Mouse (Mus musculus) induced T-regulatory cell, adult 2 months (primary cell): ENCODE measurements around the gene Efcab6.

Experiments
- DNase-seq: peaks from one replicate; pipeline ENCODE4 v3.0.0-alpha.2; 2012; ENCODE audit warnings: low read depth

Gene Efcab6

DNA sequence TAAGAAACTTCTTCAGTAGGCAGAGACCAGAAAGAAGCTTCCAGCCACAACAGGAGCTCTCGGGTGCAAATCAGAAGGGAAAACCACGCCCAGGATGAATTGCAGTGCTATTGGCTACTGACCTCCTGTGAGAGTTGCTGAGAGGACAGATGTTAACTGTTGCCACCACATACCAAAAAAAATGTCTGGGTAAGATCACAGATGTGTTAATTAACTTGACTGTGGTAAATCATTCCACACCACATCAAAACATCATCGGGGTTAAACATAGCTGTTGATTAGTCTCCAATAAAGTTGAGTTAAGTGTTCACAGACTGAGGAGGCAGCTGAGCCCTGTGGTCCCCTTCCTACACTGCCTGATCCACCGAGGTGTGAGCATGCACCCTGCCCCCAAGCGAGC, 88.1 kb downstream of the Efcab6 start:
- DNase-seq = no peak

DNA sequence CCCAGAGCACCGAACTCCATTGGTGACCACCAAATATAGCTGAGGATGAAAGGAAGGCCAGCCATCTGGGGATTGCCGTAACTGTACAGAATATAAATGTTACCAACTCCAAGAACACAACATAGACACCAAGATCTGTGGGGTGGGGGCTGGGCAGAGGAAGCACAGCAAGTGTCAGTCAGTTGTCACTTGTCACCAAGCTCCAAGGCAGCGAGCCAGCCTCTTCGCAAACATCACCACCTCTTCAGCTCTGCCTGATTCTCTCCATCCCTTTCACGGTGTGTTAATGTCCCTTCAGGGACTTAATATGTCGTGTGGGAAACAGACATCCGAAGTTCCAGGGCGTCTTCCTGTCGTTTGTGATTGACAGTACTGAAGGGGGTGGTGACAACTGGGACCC, 93.0 kb downstream of the Efcab6 start:
- DNase-seq = no peak

DNA sequence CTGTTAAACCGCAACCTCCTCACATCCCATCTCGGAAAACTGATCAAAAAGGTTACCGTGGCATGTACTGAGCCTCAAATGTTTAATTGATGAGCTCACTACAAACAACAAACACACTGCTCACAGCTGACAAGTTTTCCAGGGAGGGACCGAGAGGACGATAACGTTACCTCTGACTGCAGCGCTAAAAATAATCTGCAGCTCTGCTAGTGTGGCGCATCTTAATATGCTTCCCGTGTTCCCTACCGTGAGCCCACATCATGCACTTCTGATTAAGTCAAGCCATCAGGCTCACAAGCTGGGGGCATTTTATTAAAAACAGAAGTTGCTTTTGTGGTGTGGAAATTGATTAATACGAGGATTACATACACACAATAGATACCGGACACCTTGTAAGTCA, 97.4 kb downstream of the Efcab6 start:
- DNase-seq = no peak

DNA sequence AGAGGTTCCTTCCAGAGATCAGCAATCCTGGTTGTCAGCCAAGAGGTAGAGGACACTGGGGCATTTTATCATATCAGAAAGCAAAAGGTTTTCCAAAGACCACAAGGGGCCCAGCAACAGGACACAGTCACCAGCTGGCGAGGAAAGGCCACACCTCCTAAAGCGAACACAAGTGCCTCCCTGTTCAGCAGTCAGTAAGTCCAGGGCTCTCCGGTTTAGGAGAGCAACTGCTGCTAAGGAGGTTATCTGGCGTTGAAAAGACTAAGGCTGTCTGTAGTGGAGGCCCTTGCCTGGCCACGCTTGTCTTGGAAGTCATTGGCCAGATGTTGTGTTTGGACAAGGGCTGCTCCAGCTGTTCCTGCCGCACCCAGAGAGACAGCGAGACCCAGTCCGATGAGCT, 100.1 kb downstream of the Efcab6 start:
- DNase-seq = no peak

DNA sequence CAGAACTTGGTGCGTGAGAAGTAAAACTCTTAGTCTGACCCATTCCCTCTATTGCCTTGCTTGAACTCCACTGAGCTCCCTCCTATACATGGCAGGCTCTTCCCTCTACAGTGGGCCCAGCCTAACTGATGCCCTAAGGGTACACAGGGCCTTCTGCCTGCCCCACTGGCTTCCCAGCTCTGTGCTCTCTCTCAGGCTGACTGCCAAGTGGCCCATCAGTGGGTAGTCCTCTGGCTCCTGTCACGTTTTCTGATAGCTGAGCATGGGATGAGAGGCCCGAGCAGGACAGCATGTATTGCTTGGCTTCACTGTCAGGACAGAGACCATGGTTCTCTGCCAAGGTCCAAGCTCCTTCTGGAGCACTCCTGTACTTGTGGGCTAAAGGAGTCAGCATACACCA, 106.8 kb downstream of the Efcab6 start:
- no peak for DNase-seq

DNA sequence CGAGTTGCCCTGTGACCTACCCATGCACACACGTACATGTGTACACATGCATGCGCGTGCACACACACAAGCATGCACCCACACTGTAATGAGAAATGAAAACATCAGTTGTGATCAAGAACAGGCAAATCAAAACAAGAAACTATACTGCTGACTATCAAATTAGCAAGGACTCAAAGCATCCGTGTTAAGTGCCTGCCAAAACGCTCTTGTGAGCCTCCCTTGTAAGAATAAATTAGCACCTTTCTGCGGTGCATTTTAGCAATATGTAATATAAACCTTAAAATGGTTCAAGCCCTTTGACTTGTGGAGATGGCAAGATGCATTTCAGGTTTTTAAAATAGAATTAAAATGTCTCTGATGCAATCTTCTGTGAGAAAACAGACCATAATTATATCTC, 108.2 kb downstream of the Efcab6 start:
- no peak for DNase-seq

DNA sequence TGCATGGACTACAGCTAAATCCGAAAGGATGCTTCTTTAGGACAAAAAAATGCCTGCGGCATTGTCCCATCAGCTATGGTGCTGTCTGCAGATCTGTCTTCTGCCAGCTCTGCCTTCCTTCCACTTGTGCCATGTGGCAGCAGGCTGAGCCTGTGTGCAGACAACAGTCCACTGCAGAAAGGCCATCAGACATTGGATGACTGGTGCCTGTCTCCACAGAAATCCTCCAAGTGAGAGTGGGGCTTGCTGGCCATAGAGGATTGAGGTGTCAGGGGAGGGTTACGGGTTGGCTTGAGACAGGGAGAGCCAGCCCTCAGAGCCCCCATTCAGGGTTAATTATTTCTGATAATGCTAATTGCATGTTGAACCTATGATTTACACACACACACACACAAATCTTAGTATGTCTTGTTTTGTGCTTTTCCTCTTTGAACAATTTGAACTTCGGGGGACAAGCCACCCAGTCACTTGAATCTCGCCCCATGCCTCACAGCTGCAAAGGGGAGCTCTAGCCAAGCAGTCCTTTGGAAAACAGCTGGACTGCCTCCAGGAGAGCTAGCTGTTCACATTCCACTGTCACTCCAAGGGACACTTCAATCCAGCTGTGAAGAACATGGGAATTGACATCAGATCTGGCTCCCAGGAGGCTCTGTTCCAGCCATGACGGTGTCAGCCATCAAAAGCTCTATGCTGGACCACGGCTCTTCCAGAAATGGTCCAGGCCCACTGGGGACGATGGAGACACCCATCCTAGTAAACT, 109.1 kb downstream of the Efcab6 start:
- DNase-seq = no peak

DNA sequence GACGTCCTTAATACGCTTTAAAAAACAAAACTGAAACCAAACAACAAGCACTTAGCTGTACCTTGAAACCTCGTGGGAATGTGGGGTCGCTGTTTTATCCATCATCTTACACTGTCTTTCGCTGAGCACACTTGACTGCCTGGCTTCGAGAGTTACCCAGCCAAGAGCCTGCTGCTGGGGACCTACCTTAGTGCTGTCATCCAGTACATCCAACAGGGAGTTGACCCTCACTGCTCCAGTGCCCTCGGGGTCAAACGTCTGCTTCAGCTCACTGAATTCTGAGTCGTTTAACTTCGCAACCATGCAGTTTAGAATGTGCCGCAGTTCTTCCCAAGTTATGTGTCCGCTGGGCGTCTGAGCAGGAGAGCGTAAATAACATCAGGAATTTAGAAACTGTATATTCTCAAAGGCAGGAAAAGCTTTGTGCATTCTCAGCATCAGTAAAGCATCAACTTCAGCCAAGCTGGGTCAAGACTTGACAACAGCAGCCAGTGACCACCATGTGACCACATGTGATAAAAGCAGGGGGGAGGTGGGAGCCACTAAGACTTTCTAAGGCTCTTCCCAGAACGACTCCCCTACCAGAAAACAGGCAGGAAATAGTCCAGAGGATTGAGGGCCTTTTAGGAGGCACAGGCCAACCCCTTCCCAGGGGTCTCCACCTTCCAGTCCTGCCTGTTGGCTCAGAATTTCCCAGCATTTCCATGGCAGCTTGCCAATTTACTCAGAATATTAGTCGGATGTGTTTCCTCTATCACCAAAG, 115.3 kb downstream of the Efcab6 start:
- no peak for DNase-seq

DNA sequence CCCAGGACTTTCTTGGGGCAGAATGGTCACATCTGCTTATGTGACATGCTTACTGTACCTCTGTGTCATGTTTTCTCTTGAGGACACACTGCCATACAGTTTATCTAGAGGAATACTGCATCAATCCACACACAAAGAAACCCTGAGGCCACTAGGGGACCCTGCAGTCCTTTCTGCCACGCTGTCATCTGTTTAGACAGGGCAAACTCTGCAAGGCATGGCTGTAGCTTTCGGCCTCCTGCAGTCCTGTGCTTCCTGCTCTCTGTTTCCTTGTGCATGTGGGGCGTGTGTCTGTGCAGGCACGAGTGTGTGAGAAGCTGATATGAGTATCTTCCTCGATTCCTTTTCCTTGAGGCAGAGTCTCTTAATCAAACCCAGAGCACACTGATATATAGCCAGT, 125.5 kb downstream of the Efcab6 start:
- no peak for DNase-seq

DNA sequence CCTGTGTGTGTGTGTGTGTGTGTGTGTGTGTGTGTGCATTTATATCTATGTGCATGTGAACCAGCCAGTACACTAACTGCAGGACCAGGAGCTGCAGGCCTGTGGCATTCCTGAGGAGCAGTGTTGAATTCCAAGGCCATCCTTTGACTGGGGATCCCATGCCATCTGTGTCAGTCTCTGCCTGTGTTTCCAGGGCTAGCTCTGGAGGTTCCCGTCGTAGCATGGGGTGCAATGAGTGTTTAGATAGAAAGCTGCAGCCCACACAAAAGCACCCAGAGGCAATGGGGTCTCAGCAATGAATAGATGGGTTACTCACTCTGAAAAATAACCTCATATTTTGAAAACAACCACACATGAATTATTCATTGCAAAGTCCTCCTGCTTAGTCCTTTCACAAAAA, 126.7 kb downstream of the Efcab6 start:
- DNase-seq = no peak

DNA sequence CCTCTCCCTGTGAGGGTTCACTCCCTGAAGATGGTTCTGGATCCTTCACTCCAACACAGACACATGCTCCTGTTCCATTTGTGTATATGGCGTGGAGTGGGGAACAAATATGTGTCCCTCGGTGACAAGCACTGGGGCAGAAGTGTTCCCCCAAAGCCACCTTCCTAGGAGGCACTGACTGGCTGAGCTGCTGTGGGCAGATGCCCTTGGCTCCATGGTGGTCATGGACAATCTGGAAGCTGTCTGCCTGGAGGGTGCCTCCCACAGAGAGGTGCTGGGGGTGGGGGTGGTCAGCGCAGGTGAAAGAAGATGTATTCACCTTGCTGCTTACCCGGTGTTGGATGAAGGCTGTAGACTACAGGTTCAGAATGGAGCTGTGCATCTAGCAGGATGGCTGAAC, 128.7 kb downstream of the Efcab6 start:
- no peak for DNase-seq

DNA sequence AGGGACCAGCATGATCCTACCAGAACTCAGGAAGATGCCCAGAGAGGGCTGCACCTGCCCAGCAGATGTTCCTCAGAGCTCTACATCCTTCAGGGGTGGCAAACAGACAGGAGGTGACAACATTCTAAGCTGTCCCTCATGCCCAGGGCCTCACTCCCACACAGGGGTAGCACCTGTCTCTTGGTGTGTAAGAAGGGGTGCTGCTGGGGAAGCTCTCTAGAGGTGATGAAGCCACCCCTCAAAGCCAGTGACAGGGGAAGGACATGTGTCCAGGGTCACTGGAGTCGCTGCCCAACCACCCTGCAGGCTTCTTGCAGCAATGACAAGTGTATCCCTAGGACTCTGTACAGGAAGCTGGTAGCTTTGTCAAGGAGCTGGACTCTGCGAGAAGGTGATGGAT, 130.4 kb downstream of the Efcab6 start:
- no peak for DNase-seq

DNA sequence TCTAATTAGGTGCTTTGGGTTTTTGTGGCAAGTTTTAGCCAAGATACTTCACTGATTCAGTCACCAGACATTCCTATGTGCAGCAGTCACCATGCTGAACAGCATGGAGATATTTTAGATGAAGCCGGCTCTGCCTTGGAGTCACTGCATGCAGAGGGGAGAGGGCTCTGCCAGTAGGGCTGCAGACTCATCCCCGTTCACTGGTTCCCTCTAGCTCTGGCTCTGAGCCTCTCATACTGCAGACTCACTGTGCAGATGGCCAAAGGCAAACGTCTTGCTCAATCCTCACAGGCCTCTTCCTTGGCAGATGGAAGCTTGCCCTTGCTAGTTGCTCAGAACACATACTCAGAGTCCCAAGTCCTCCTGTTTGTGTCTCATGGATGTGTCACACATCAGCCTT, 139.8 kb downstream of the Efcab6 start:
- DNase-seq = no peak

DNA sequence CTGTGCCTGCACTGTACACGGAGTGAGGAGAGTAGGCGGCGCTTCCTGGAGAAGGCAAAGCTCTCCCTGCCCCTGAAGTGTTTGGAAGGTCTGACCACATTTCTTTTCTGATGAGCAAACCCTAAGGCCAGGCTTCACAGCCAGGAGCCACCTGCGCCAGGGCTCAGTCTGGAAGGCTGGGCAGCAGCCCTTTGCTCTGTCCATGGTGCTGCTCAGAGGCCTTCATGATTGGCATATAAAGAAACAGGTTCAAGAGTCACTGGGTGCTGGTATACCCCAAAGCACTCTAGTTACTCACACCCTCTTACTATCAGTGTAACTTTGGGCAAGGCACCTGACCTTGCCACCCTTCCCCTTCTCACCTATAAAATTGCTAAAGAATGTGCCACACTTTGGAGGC, 140.5 kb downstream of the Efcab6 start:
- no peak for DNase-seq

DNA sequence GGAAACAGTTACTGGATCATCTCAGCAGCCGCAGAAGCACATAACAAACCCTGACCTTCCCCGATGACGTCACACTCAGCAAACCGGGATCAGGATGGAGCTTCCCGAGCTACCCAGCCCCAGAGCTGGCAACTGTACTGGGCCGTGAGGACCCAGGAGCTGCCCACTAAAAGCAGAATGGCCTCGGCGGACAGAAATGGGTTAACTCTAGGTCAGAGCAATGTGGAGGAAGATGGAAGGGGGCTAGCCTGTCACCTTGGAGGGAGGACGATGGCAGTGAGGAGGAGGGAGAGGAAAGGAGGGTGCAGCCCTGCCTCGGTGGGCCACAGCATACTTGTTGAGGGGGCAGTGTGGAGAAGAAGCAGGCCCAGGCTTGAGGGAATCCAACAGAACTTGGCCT, 149.8 kb downstream of the Efcab6 start:
- DNase-seq = no peak

DNA sequence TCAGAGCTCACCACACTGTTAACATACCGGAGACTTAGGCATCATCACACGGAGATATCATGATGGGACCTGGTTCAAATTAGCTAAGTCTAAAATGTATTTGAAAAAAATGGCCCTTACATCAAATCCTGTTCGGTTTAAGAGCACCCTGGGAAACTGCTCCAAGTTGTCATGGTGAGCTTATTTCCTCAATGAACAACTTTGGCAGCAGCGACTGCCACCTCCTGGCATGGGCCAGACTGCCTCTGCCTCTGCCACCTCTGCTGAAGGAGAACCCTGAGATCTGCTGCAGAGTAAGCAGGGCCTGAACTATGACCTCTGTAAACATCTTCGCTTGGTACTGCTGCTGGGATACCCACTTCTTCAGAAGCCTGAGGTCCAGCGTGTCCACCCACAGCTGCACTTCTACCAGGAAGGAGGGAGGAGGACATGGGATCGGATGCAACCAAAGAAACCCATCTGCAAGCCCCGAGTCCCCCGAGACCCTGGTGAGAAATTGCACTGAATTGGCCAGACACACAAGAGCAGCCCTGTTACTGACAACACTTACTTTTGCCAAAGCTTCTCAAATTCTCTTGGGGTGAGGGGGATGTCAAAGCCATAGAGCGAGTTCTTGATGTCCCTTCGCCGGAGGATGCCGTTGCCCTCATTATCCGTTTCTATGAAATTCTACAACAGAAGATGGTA, 152.0 kb downstream of the Efcab6 start:
- DNase-seq = no peak

DNA sequence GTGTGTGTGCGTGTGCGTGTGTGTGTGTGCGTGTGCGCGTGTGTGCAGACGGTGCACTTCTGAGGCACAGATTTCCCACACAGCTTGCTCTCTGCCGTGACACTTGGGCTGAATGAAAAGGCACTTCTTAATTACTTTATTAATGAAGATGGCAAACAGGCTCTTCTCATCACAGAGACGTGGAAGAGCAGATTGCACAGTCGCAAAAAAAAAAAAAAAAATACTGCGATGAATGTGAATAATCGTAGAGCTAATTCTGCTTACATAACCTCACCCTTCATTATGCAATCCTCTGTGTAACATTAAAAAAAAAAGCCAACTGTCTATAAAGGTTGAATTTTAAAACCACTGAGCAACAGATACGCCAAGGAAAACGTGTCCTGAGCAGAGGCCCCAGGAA, 158.7 kb downstream of the Efcab6 start:
- no peak for DNase-seq

DNA sequence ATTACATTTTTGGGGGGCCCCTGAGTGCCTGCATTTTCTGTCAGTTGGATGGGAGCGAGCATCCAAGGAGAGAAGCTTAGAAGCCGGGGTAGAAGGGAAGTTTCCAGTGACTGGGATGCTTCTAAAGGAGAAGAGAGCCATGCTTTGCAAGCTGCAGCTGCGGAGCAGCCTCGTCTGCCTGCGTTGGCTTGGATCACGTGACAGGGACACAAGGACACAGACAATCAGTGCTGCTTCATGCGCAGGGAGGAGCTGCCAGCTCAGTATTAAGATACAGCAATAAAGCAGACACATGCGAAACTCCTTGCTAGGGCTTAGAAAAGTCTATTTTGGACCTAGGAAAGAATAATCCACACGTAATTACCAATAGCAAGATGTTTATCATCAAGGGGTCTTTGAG, 167.9 kb downstream of the Efcab6 start:
- no peak for DNase-seq

DNA sequence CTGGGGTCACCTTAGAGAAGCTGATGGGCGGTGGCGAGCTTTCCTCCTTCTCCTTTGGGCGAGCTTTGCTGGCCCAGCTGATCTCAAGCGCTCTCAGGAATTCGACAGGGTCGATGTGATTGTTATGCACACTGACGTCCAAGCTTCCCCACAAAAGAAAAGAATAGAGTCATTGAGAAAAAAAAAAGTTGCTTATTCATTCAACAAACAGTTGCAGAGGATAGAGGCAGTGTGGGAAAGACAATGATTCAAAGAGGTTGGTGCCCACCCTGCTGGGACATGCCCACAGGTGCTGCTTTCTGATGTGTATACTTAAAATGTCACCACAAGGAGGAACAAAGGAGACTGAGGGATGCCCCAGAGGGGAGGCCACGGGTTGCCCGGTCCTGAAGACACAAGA, 169.2 kb downstream of the Efcab6 start:
- DNase-seq = no peak

DNA sequence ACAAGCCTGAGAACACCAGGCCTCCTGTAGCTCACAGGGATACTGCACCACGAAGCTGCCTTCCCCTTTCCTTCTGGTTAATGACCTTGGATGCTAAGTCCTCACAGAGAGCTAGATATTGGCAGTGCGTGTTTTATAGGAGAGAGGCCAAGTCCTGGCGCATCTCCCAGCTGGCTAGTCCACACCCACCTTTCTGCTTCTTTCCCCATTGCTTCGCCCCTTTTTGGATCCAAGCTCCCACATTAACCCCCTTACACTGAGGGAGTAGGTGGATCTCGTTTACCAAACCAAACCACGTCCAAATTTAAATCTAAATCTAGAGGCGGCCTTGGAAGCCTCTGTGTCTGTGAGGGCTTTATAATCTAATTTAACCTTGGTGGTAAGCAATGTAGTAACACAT, 170.9 kb downstream of the Efcab6 start:
- no peak for DNase-seq

DNA sequence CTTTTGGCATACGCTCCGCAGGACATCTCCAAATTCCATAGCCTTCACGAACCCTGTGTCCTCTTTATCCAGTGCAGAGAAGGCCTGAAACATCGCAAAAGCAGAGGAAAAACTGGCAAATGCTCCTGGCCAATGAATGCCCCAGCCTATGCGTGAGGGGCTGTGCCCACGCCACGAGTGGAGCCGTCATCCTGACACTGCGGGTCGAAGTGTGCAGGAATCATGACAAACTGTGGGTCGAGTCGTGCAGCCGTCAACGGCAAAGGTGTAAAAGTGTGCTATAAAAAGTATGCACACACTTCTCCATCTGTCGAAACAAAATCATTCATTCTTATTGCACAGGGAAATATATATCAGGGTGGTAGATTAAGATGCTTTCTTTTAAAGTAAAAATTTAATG, 172.3 kb downstream of the Efcab6 start:
- no peak for DNase-seq

DNA sequence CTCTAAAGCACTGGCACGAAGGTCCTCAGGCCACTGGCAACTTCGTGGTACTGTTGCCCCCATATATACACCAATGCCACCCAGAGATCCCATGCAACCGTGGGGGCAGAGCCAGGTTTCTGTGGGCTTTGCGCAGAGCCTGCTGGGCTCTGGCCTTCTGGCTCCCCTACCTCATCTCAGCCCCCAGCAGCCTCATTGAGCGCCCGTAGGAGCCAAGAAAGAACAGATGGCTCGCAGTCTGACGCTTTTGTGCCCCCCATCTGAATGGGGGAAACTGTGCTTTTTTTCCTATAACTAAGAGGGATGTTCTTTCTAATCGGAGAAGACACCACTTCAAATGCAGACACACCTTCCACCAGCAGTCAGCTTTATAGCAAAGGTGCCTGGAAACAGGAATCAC, 180.9 kb downstream of the Efcab6 start:
- no peak for DNase-seq

DNA sequence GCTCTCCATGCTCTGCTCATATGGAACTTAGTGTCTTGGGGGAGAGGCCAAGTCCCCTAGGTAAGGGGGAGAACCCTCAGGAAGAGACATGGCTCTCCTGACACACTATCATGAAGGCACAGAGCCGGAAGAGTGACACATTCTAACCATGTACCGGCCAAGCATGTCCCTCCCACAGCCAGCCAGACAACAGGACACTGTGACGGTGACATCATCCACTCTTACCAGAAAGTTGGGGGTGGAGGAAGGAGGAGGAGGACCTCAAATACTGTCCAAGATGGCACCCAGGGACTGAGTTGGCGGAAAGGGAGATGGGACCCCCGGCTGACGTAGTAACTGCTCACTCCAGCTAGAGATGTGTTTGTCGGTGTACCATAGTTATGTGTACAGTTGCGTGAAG, 181.4 kb downstream of the Efcab6 start:
- DNase-seq = no peak
